Comparison of ENCODE assay signal across 9 mouse cellular contexts in genomic region chr17:47748791-47749553, GRCm38 (mm10). TPM values are rescaled to one million over a fixed set of nuclear protein-coding genes. Genes with fewer than 3 reads are reported as not detected.
DNase-seq lines count a peak whose midpoint lies in the region; ATAC-seq lines count a peak whose summit lies in the region.
"Had no signal": no experiment of that assay in that cellular context is flagged by ENCODE, and none has a peak within 500 bp of the region (broad histone marks: within the 10 kb centered on the region; RNA-seq: fewer than 3 reads in every experiment).

No protein-coding gene starts in this region.

- no peaks in the 10 kb centered on the region for H3K9me3 ChIP-seq in embryonic facial prominence, embryonic 11.5 days (replicated peaks; ENCODE audit: control insufficient read depth, low read length)
- H3K9me3 ChIP-seq in embryonic facial prominence, embryonic 10.5 days: peaks cover 9% of the 10 kb centered on the region
- peaks cover 11% of the 10 kb centered on the region; the same call in 1 of the 2 replicates for H3K9me3 ChIP-seq in heart, embryonic 13.5 days
- H3K9me3 ChIP-seq in liver, embryonic 13.5 days (replicated peaks): peaks cover 4% of the 10 kb centered on the region; the same call in 1 of the 2 replicates

- no peak overlapping the region; the same call in 1 of the 2 replicates for H3K9ac ChIP-seq in embryonic facial prominence, embryonic 11.5 days (replicated peaks; ENCODE audit: low read length)
- peak overlapping the region; percentile 70 for H3K9ac ChIP-seq in heart, embryonic 13.5 days
- H3K9ac ChIP-seq in liver, embryonic 13.5 days: peak overlapping the region; percentile 14; the same call in 1 of the 2 replicates

- WGBS in embryonic facial prominence, embryonic 11.5 days: 71% methylated on average over 14 of the region's 14 CpGs
- 74% methylated on average over 14 of the region's 14 CpGs for WGBS in embryonic facial prominence, embryonic 10.5 days
- WGBS in heart, embryonic 13.5 days: 37% methylated on average over 14 of the region's 14 CpGs
- 69% methylated on average over 14 of the region's 14 CpGs for WGBS in liver, embryonic 13.5 days (ENCODE audit: insufficient replicate concordance)

- H3K4me1 ChIP-seq in embryonic facial prominence, embryonic 11.5 days (ENCODE audit: control insufficient read depth, insufficient read depth, low read length): no peaks in the 10 kb centered on the region
- H3K4me1 ChIP-seq in embryonic facial prominence, embryonic 10.5 days: peaks cover 16% of the 10 kb centered on the region; the same call in 1 of the 2 replicates
- H3K4me1 ChIP-seq in heart, embryonic 13.5 days: peaks cover 36% of the 10 kb centered on the region
- peaks cover 48% of the 10 kb centered on the region for H3K4me1 ChIP-seq in liver, embryonic 13.5 days (replicated peaks)

- peak; percentile 57; the same call in 1 of the 2 replicates for ATAC-seq in embryonic facial prominence, embryonic 11.5 days (replicated peaks; ENCODE audit: insufficient number of reproducible peaks, low FRiP score, low TSS enrichment, low read depth)
- ATAC-seq in heart, embryonic 13.5 days (ENCODE audit: extremely low read depth, insufficient number of reproducible peaks, low FRiP score, low TSS enrichment): peak; percentile 21; the same call in 1 of the 2 replicates
- ATAC-seq in liver, embryonic 13.5 days (ENCODE audit: low read depth): peak; percentile 11; the same call in 1 of the 2 replicates

- no peak overlapping the region for H3K27ac ChIP-seq in embryonic facial prominence, embryonic 11.5 days (replicated peaks; ENCODE audit: low read depth, low read length)
- no peak overlapping the region for H3K27ac ChIP-seq in embryonic facial prominence, embryonic 10.5 days (replicated peaks)
- H3K27ac ChIP-seq in heart, embryonic 13.5 days (replicated peaks): peak overlapping the region; percentile 78
- H3K27ac ChIP-seq in liver, embryonic 13.5 days: 0 out of 2 replicates have a peak overlapping the region, but pooled peaks have one; percentile 7
- H3K27ac ChIP-seq: liver, embryonic 14.5 days had no signal

- no peaks in the 10 kb centered on the region for H3K27me3 ChIP-seq in embryonic facial prominence, embryonic 11.5 days (ENCODE audit: control insufficient read depth, insufficient read depth, low read length)
- H3K27me3 ChIP-seq in embryonic facial prominence, embryonic 10.5 days (replicated peaks; ENCODE audit: low read depth, poor library complexity, severe bottlenecking): no peaks in the 10 kb centered on the region
- no peaks in the 10 kb centered on the region for H3K27me3 ChIP-seq in heart, embryonic 13.5 days (replicated peaks)
- no peaks in the 10 kb centered on the region for H3K27me3 ChIP-seq in liver, embryonic 13.5 days

- H3K4me3 ChIP-seq in embryonic facial prominence, embryonic 11.5 days (ENCODE audit: low read depth, low read length): no peak overlapping the region
- no peak overlapping the region for H3K4me3 ChIP-seq in embryonic facial prominence, embryonic 10.5 days
- H3K4me3 ChIP-seq in heart, embryonic 13.5 days: no peak overlapping the region
- H3K4me3 ChIP-seq in liver, embryonic 13.5 days (replicated peaks): no peak overlapping the region

- no peaks in the 10 kb centered on the region for H3K36me3 ChIP-seq in embryonic facial prominence, embryonic 11.5 days (replicated peaks; ENCODE audit: control insufficient read depth, insufficient read depth, low read depth, low read length)
- no peaks in the 10 kb centered on the region for H3K36me3 ChIP-seq in embryonic facial prominence, embryonic 10.5 days (replicated peaks)
- H3K36me3 ChIP-seq in heart, embryonic 13.5 days: peaks cover 34% of the 10 kb centered on the region
- H3K36me3 ChIP-seq in liver, embryonic 13.5 days: peaks cover 7% of the 10 kb centered on the region; the same call in 1 of the 2 replicates

- H3K4me2 ChIP-seq in embryonic facial prominence, embryonic 11.5 days (ENCODE audit: low read depth, low read length): no peak overlapping the region; the same call in 1 of the 2 replicates
- no peak overlapping the region for H3K4me2 ChIP-seq in heart, embryonic 13.5 days
- no peak overlapping the region for H3K4me2 ChIP-seq in liver, embryonic 13.5 days

- DNase-seq in embryonic facial prominence, embryonic 11.5 days (ENCODE audit: low spot score): no peak
- no peak for DNase-seq in embryonic facial prominence, embryonic 10.5 days (ENCODE audit: low spot score)
- peak; percentile 57 for DNase-seq in MN1 (ENCODE audit: low spot score)
- DNase-seq in liver, embryonic 13.5 days: no peak
- no peak for DNase-seq in spleen, adult 18-20 months
- DNase-seq in cerebellum, postnatal 14 days: no peak
- no peak for DNase-seq in layer of hippocampus, postnatal 14 days (ENCODE audit: low spot score in 2 of 2)

RNA-seq across cellular contexts. Expression of gene Tfeb, which starts 12.1 kb away (rescaled TPM):
- 2.1 and 2.8 TPM in 2 replicates for polyA plus RNA-seq in embryonic facial prominence, embryonic 11.5 days (2014; fragmentation: Nextera tagmentation; extraction: Ambion mirVana)
- polyA plus RNA-seq in embryonic facial prominence, embryonic 10.5 days (2016; fragmentation: Nextera tagmentation; extraction: Ambion mirVana): 2.3 and 2.9 TPM in 2 replicates
- 21.1 and 22.4 TPM in 2 replicates for polyA plus RNA-seq in heart, embryonic 13.5 days (2015; fragmentation: Nextera tagmentation; extraction: Ambion mirVana)
- 4.4 and 4.6 TPM in 2 replicates for polyA plus RNA-seq in liver, embryonic 13.5 days (2015; fragmentation: Nextera tagmentation; extraction: Ambion mirVana)
- total RNA-seq in layer of hippocampus, postnatal 14 days (2021): 10 to 100 TPM; 12.6 to 14.8 TPM

RNA-seq across cellular contexts. Expression of gene Pgc, which starts 22.3 kb away (rescaled TPM):
- 0.15 TPM in 1 of 2 replicates, not detected in the other for polyA plus RNA-seq in embryonic facial prominence, embryonic 11.5 days (2014; fragmentation: Nextera tagmentation; extraction: Ambion mirVana)
- 0.10 TPM in 1 of 2 replicates, not detected in the other for polyA plus RNA-seq in embryonic facial prominence, embryonic 10.5 days (2016; fragmentation: Nextera tagmentation; extraction: Ambion mirVana)
- 0.17 and 0.24 TPM in 2 replicates for polyA plus RNA-seq in heart, embryonic 13.5 days (2015; fragmentation: Nextera tagmentation; extraction: Ambion mirVana)
- 0.08 TPM in 1 of 2 replicates, not detected in the other for polyA plus RNA-seq in liver, embryonic 13.5 days (2015; fragmentation: Nextera tagmentation; extraction: Ambion mirVana)
- not detected for total RNA-seq in layer of hippocampus, postnatal 14 days (2021)
- polyA plus RNA-seq: liver, embryonic 14.5 days had no signal

RNA-seq across cellular contexts. Expression of gene Prickle4, which starts 54.4 kb away (rescaled TPM):
- 0.27 and 0.89 TPM in 2 replicates for polyA plus RNA-seq in embryonic facial prominence, embryonic 11.5 days (2014; fragmentation: Nextera tagmentation; extraction: Ambion mirVana)
- polyA plus RNA-seq in embryonic facial prominence, embryonic 10.5 days (2016; fragmentation: Nextera tagmentation; extraction: Ambion mirVana): 0.35 TPM in 1 of 2 replicates, not detected in the other
- polyA plus RNA-seq in heart, embryonic 13.5 days (2015; fragmentation: Nextera tagmentation; extraction: Ambion mirVana): 0.43 and 0.78 TPM in 2 replicates
- not detected in 2 replicates for polyA plus RNA-seq in liver, embryonic 13.5 days (2015; fragmentation: Nextera tagmentation; extraction: Ambion mirVana)
- total RNA-seq in layer of hippocampus, postnatal 14 days (2021): 1 to 10 TPM; 7.3 to 7.5 TPM

RNA-seq across cellular contexts. Expression of gene Gm21981, which starts 54.7 kb away (rescaled TPM):
- polyA plus RNA-seq in embryonic facial prominence, embryonic 11.5 days (2014; fragmentation: Nextera tagmentation; extraction: Ambion mirVana): 1.7 and 2.4 TPM in 2 replicates
- 0.21 and 0.24 TPM in 2 replicates for polyA plus RNA-seq in embryonic facial prominence, embryonic 10.5 days (2016; fragmentation: Nextera tagmentation; extraction: Ambion mirVana)
- 0.15 and 0.27 TPM in 2 replicates for polyA plus RNA-seq in heart, embryonic 13.5 days (2015; fragmentation: Nextera tagmentation; extraction: Ambion mirVana)
- 0.06 and 0.07 TPM in 2 replicates for polyA plus RNA-seq in liver, embryonic 13.5 days (2015; fragmentation: Nextera tagmentation; extraction: Ambion mirVana)
- total RNA-seq in layer of hippocampus, postnatal 14 days (2021): 1 to 10 TPM; 2.4 to 2.7 TPM

Comparison
In these comparisons a context has a peak if more than half of its experiments do, and no peak if none do; other contexts are left out.
1. H3K27ac ChIP-seq: peak in heart, embryonic 13.5 days (single experiment) and liver, embryonic 13.5 days (single experiment); none in embryonic facial prominence, embryonic 11.5 days (single experiment) and embryonic facial prominence, embryonic 10.5 days (single experiment).
2. Peak in every context shown above with its lines, with median percentiles within 50 percentile points of each other: ATAC-seq.